Mouse (Mus musculus): ENCODE measurements around the gene Pla2g5.

Gene Pla2g5

DNA sequence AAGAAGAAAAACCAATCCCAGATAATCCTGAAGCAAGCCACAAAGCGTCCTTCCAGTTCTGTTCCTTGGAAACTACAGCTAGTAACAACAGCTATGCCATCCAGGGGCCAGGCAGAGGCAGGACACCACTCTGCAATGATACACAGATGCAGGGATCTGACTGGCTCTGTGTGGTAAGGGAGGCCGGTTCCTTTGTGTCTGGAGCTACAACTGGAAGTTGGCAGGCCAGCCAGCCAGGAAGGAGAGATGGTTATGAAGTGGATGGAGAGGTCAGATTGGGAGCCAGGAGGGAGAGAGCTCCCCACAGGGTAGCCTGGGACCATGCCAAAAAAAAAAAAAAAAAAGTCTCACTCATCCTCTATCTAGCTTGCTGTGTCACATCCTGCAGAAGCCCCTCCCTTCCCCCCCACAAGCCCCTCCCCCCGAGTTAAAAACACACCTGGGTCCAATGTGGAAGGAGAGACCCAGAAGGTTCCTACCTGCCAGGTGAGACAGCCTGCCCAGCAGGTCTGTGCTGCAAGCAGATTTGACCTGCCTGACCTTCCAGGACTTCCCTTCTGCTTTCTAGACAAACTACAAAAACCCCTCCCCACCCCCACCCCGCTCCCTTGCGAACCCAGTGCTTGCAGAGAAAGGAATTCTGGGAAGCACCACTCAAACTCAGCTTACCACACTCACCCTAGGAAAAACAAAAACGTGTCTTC, 66.6 kb downstream of the Pla2g5 start:
- no peak for DNase-seq (ENCODE audit: low spot score in 2 of 2)

DNA sequence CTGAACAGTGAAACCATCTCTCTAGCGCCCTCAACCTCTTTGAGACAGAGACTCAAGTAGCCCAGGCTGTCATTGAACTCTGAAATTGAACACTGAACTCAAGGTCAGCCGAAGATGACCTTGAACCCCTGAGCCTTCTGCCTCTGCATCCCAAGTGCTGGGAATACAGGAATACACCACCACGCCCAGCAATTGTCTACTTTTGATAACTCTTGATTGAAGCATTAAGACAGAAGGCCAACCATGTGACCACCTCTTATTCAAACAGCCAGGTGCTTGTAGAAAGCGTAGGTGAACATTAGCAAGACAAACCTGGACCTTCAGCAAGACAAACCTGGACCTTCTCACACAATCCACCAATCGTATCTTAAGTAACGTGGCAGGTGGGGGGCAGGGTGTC, 68.9 kb downstream of the Pla2g5 start:
- no peak for DNase-seq (ENCODE audit: low spot score in 2 of 2)

DNA sequence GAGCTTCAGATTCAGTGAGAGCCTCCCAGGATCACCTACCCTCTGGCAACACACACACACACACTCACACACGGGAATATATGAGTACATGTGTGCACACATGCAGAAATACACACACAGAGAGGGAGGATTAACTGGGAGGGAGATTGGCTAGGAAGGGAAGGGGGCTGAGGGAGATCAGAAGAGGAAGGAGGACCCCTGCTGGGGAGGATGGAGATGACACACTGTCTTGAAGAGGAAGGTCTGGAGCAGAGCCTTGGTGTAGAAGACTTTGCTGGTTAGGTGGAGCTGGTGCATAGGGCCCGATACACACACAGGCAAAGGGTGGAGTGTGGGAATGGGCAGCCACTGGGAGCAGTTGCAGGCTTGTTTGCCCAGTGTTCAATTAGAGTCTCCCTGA, 70.0 kb downstream of the Pla2g5 start:
- DNase-seq (ENCODE audit: low spot score in 2 of 2), result peak; percentile 63 to 64

DNA sequence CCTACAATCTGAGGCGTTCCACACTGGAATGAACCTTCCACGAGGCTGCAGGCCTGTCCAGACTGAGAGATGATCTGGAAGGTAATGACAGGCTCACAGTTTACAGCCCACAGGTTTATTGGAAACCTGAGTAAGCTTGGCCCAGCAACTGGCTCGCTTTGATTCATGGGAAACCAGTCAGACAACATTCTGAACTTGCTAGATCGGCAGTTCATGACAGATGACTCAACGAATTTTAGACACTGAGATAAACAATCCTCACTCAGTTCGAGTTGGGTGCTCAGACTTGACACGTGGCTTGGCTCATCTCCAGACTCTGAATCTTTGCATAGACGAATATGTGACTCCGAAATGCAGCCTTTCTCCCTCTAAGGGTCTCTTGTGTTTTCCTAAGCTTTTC, 70.7 kb downstream of the Pla2g5 start:
- no peak for DNase-seq (ENCODE audit: low spot score in 2 of 2)

DNA sequence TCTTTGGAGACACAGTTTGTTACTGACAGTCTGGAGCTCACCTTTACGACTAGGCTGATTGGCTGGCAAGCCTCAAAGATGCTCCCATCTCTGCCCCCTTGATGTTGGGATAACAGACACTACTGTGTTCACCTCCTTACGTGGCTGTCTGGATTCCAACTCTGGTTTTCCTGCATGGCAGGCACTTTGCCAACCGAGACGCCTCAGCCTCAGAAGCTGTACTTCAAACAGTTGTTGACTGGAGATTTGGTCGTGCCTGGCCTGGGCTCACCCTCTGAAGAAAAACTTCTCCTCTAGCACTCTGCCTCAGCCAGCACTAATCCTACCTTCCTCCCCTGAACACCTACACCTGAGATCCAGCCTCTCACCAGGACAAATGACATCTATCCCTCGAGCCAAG, 71.8 kb downstream of the Pla2g5 start:
- no peak for DNase-seq (ENCODE audit: low spot score in 2 of 2)

DNA sequence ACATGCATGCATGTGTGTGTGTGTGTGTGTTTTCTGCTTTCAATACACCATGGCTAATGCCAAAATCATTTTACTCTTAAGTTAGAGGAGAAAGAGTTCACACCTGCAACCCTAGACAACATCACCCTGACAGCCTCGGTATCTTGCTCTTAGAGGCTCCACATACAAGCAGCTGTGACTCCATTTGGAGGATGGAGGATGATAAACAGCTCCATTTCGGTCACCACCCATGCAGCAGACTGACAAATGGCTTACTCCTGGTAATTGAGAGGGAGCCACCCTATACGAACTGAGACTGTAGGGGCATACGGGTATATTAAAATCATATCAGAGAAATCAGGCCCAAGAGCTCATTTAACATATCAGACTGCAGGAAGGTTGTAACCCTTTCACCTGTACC, 74.9 kb downstream of the Pla2g5 start:
- no peak for DNase-seq (ENCODE audit: low spot score in 2 of 2)

DNA sequence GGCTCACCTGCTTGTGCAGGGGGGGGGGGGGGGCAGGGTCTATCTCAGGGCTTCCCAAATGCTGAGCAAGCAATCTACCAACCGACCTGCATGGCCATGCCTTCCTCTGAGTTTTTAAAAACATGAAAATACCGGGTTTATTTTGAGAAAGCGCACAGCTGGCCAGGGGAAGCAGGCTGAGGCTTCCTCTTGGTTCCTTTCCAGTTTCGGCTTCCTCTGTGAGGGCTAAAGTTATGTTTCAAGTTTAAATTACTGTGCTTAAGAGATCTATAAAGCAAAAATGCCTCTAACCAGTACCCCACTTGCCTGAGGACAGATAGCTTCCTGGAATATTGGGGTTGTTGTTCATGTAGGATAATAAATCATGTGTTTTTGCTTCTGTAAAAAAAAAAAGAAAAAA, 77.1 kb downstream of the Pla2g5 start:
- no peak for DNase-seq (ENCODE audit: low spot score in 2 of 2)

DNA sequence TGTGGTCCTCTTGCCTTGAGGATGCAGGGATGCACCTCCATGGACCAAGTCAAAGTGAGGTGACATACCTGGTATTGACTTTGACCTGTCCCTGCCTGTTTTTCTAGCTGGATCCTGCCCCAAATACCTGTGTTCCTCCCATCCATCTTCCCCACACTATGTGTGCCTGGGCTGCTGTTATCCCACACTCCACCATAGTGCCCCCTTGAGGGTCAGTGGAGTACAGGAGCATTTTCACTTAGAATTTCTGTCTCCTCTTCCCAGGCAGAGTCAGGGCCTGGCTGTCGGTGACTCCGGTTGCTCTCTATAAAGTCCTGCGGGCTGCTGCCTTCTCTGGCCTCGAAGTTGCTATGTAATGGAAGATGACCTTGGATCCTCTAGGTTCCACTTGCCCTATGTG, 77.6 kb downstream of the Pla2g5 start:
- no peak for DNase-seq (ENCODE audit: low spot score in 2 of 2)

DNA sequence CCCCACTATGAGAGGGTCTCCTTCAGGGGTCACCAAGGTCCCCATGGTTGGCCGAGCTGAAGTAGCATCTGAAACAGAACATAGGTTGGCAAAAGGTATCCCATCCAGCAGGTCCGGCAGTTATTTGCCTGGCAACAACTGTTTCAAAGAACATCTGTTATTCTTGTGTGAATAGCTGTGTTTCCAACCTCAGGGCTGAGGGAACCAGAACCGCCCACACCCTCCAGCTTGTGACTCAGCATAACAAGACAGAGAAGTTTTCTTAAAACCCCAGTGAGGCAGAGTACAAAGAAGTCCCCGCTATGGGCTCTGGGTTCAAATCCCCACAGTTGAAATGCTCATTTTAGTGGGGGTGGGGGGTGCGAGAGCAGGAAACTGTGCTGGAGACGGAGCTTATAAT, 81.2 kb downstream of the Pla2g5 start:
- peak in 1 of 2 experiments; percentile 33 for DNase-seq (ENCODE audit: low spot score in 2 of 2)

DNA sequence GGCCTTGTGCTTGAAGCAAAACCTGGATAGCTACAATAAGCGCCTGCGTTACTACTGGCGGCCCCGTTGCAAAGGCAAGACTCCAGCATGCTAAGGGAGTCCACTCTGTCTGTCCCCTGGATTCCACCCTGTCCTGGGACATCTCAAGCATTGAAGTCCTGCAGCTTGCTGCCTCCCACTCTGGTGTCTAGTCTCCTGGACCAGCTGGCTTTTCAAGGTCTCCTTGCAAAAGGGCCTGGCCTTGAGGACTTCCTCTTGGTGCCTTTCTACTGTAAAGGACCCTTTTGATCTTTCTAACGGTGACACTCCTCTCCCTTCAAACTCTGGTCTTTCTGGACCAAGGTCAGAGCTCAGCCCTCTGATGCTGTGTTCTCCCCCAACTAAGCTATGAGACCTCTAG, 83.0 kb downstream of the Pla2g5 start:
- DNase-seq (ENCODE audit: low spot score in 2 of 2), result no peak

DNA sequence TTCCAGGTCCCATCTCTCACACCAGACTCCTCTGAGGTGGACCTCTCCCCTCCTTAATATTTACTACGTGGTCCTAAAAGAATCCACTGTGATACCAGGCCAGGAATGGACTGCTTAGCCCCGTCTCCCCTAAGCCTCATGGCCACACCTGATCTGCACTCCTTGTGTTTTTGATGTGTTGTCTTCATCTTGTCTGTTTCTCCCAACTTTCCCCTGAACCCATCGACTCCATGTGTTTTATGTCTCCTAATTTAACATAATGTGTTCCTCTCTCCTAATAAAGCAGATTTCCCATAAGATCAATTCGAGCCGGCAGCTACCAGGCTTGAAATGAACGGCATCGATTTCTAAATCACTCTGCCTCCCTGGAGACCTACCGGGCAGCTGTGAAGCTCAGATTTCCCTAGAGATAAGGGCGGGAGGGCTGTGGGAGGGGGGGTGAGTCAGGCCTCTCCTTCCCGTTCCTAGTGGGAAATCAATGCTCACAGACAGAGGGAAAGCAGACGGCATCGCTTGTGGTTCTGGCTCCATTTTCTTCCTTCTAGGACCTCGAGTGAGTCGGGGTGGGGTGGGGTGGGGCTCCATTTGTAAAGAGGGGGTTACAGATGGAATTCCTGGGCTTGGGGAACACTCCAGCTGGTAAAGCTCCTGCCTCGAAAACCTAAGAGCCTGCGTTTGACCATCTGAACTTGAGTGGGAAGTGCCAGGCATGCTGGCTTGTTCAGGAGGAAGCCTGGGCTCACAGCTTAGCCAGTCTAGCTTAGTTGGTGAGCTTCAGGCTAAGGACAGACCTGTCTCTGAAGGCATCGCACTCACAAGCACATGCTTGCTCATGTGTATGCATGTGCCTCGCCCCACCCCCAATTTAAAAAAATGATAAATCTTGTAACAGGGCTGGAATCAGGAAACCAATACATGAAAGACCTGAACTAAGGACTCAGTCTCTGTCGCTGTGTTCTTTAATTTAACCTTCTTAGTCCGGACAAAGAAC, 85.6 kb downstream of the Pla2g5 start:
- no peak for DNase-seq (ENCODE audit: low spot score in 2 of 2)

DNA sequence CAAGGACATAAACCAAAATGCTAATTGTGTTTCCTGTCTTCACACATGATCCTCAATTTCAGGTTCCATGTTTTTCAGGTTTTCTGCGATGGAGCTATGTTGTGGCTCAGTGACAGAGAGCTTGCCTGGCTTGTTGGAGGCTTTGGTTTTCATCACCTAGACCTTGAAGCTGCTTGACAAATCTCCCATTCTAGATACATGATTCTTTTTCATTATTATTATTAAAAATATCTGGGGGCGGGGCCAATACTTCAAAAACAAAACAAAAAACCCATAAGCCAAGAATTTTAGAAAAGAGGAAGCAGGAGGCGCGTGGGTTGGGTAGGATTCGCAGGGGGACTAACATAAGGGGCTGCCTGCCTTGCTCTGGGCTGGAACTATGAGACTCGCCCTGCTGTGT, 87.8 kb downstream of the Pla2g5 start, which contains the start of gene Pla2g2d:
Gene Pla2g2d (plus strand): TSS at position 301 of the 400 bp plus-strand sequence.
- no peak for DNase-seq (ENCODE audit: low spot score in 2 of 2)

DNA sequence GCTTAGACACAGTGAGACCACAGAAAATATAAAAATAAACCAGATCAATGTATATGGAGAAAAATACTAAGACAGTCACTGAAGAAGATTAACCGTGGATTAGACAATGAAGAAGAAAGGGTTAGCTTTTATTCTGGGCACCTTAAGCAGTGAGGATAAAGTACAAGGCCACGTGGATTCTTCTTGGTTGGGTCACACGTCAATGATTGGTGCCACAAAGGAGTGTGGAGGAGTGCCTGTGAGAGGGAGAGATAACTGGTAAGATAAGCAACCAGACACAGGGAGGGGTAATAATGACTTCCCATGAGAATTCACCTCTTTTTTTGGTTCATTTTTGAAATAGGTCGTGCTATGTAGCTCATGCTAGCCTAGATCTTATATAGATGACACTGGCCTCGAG, 90.9 kb downstream of the Pla2g5 start:
- DNase-seq (ENCODE audit: low spot score in 2 of 2), result no peak

DNA sequence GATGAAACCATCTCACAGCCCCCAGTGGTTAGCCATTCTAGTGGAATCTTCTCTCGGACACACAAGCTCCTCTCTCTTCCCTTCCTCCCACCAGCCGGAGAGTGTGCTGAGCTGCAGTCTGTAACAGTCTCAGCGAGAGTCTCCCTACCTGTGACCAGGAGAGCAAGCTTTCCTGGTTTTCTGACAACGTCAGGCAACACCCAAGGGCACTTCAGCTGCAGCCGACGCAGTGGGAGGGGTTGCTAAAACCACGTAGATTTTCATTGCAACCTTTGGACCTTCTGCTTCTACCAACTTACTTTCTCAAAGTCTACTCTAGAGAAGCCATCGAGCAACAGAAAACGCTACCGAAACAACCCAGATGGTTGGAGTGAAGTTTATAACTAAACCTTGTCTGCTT, 91.3 kb downstream of the Pla2g5 start:
- DNase-seq (ENCODE audit: low spot score in 2 of 2), result no peak

DNA sequence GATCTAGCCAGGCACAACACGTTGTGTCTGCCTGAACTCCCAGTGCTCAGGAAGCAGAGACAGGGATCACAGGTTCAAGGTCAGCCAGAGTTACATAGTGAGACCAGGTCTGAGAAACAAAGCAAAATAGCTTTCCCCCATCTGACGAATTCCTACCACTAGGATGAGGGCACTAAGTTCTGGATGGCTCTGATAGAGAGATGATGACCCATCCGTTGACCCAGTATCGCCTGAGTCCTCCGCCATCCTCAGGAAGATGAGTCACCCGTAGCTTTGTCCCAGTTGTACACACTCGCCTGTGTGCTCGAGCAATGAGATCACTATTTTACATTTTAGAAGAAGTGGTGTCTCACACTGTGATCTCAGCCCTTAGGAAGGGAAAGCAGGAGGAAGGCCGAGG, 101.0 kb downstream of the Pla2g5 start:
- no peak for DNase-seq (ENCODE audit: low spot score in 2 of 2)

DNA sequence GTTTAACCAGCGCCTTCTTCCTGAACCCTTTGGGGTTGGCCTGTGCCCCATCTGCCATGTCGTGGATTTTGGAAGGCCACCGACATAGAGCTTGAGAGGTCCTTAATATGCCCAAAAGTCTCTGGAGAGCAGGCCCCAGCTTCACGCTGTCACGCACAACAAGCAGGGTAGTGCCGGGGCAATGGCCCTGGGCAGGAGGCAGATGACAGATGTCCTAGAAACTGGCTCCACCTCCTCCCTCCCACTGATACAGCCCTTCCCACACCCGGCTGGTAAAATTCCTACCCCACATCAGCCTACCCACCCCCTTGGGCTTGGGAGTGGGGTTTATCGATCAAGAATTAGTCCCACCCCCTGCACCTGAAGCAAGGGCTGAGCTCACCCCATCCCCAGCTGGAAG, 105.9 kb downstream of the Pla2g5 start, which contains the start of gene Pla2g2f:
Gene Pla2g2f (minus strand): TSS at position 211 of the 400 bp plus-strand sequence.
- no peak for DNase-seq (ENCODE audit: low spot score in 2 of 2)

DNA sequence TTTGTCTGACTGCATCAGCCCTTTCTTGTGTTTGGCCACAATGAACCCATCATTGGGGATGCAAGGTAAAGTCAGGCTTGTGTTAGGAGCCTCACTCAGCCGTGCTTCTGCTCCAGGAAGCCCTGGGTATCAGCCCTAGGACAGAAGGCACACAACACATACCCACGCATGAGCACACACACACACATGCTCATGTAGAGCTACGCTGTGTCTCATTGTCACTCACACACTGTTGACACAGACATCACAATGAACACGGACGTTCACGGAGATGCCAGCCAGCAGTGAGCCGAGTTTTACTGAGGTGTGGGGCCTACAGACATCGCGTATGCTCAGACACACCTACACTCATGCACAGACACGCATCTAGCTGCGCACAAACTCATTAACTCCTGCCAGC, 107.3 kb downstream of the Pla2g5 start:
- no peak for DNase-seq (ENCODE audit: low spot score in 2 of 2)

DNA sequence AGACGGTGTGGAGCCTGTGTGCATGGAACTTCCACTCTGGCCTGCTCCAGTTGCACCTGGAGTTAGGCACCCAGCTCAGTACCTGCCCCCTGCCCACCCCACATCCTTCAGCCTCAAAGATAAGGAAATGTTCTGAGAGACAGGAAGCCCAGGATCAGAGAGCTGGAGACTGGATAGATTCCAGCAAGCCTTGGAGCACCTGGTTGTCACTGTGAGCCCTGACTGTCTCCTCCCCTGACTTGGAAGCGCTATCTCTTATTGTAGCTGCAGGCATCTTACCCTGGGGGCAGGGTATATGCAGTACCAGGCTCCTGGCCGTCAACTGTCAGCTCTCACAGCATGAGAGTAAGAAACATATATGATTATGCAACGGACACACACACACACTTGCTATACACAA, 107.8 kb downstream of the Pla2g5 start:
- no peak for DNase-seq (ENCODE audit: low spot score in 2 of 2)

DNA sequence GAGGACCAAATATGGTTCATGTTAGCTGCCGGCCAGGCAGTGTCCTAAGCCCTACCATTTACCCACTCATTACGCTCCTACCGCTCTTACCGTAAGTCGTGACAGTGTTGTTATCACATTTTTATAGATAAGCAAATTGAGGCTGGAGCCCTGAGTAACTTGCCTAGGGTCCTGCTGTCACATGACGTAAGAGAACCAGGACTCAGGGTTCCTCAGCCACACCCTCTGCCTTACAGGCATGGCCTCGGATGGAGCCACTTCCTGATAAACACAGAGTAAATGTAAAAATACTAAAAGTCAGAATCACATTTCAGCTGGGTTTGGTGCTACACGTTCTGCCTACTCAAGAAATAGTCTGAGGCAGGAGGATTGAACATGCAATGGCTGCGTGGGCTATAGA, 108.8 kb downstream of the Pla2g5 start:
- DNase-seq (ENCODE audit: low spot score in 2 of 2), result no peak

DNA sequence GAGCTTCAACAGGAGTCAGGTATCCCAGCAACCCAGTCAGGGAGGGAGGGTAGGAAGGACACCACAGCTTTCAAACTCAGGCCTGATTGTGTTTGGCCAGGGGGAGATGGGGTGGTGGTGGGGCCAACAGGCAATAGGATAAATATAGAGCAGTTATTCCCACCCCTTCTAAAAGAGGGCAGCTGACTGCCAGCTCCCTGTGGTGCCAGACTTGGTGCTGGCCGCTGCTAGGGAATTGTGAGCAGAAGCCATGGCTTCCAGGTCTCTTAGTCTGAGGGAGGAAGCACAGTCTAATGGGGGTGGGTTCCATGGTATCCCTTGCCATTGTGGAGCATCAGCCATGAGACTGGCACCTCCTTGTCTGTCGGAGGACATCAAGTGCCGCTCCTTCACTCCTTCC, 109.7 kb downstream of the Pla2g5 start:
- DNase-seq (ENCODE audit: low spot score in 2 of 2), result no peak

DNA sequence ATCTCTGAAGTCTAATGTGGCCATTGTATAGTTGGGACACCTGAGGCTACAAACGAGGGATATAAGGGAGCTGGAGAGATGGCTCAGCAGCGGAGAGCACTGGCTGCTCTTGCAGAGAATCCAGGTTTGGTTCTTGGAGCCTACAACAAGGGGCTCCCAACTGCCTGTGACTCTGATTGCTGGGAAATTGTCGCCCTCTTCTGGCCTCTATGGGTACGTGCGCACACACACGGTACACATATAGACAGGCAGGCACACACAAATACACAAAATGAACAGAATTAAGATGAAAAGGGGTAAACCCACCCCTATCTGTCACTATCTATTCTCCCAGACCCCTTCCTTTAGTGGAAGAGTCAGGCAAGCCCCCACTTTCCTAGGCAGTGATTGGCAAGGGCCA, 110.7 kb downstream of the Pla2g5 start:
- DNase-seq (ENCODE audit: low spot score in 2 of 2), result no peak

All from frontal cortex, postnatal 25 days (tissue).